Comparison of ENCODE assay signal across 28 mouse cellular contexts in the genomic region with DNA sequence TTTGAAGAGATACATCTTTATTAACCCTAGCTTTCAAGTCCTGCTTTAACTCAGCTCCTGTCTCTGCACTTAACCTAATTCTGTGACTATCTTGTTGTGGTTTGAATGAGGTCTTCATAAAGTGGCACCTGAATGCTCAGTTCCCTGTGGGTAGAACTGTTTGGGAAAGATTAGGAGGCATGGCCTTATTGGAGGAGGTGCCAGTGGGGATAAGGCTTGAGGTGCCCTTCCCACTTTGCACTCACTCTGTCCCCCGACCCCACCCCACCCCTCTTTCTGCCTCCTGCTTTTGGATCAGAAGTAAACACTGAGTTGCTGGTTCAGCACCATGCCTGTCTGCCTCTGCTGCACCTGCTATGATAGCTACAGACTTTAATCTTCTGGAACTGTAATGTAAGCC. TPM values are rescaled to one million over a fixed set of nuclear protein-coding genes. Genes with fewer than 3 reads are reported as not detected.
A peak's percentile ranks its signal among the peaks of the same experiment; 100 is the strongest.
DNase-seq lines count a peak whose midpoint lies in the region; ATAC-seq lines count a peak whose summit lies in the region.
"Had no signal": no experiment of that assay in that cellular context is flagged by ENCODE, and none has a peak within 500 bp of the region (broad histone marks: within the 10 kb centered on the region; RNA-seq: fewer than 3 reads in every experiment).

No protein-coding gene starts in this region.

- no peak for DNase-seq in liver, embryonic 11.5 days (ENCODE audit: low spot score)
- DNase-seq in liver: no peak
- no peak for DNase-seq in right cerebral cortex, postnatal 4 days
- no peak for DNase-seq in cerebellum, postnatal 36 days
- DNase-seq: adrenal gland, adult 2 months; adrenal gland, postnatal 14 days; cerebellum, adult 11 months; cerebellum, adult 2 months; cerebellum, adult 9-11 months; cerebellum, postnatal 25 days; embryo, embryonic 11 days; gastrocnemius, postnatal 25 days; heart, adult 18-20 months; heart, postnatal 10 days; heart, postnatal 36 days had no signal

- H3K9ac ChIP-seq in liver, embryonic 11.5 days (ENCODE audit: low read depth, low read length): no peak overlapping the region
- no peak overlapping the region for H3K9ac ChIP-seq in liver, embryonic 15.5 days
- H3K9ac ChIP-seq: embryonic facial prominence, embryonic 13.5 days; forebrain, embryonic 12.5 days; forebrain, embryonic 15.5 days; heart, embryonic 12.5 days; heart, embryonic 15.5 days; hindbrain, embryonic 14.5 days had no signal

- no peaks in the 10 kb centered on the region for H3K9me3 ChIP-seq in liver, embryonic 11.5 days (ENCODE audit: control insufficient read depth, low read length)
- H3K9me3 ChIP-seq in liver, embryonic 15.5 days (replicated peaks): no peaks in the 10 kb centered on the region
- H3K9me3 ChIP-seq: embryonic facial prominence, embryonic 10.5 days; embryonic facial prominence, embryonic 13.5 days; forebrain, embryonic 12.5 days; forebrain, embryonic 15.5 days; G1E; heart, embryonic 12.5 days; heart, embryonic 15.5 days had no signal

- peak; percentile 75 for ATAC-seq in liver, embryonic 11.5 days (replicated peaks; ENCODE audit: low FRiP score)
- peak; percentile 49; the same call in 1 of the 2 replicates for ATAC-seq in liver, embryonic 15.5 days (ENCODE audit: insufficient read depth)
- peak; percentile 50 for ATAC-seq in megakaryocyte progenitor cell, adult 5-6 weeks (replicated peaks; ENCODE audit: poor library complexity)
- ATAC-seq in CD4-positive, CD25-positive, alpha-beta regulatory T cell, adult 4 months: no peak
- ATAC-seq: forebrain, embryonic 15.5 days had no signal

- no peak overlapping the region for H3K4me3 ChIP-seq in liver, embryonic 11.5 days (ENCODE audit: low read depth, low read length)
- no peak overlapping the region for H3K4me3 ChIP-seq in liver, embryonic 15.5 days (replicated peaks)
- H3K4me3 ChIP-seq: embryonic facial prominence, embryonic 10.5 days; embryonic facial prominence, embryonic 13.5 days; erythroblast, embryonic 14.5 days; forebrain, embryonic 12.5 days; forebrain, embryonic 15.5 days; heart, embryonic 12.5 days; heart, embryonic 15.5 days had no signal

- no peaks in the 10 kb centered on the region for H3K27me3 ChIP-seq in liver, embryonic 11.5 days (replicated peaks; ENCODE audit: control insufficient read depth, insufficient read depth, low read length)
- H3K27me3 ChIP-seq in liver, embryonic 15.5 days: no peaks in the 10 kb centered on the region
- H3K27me3 ChIP-seq: CH12.LX; embryonic facial prominence, embryonic 13.5 days; forebrain, embryonic 12.5 days; forebrain, embryonic 15.5 days; heart, embryonic 12.5 days; heart, embryonic 15.5 days had no signal

- no peaks in the 10 kb centered on the region for H3K4me1 ChIP-seq in liver, embryonic 11.5 days (replicated peaks; ENCODE audit: control insufficient read depth, insufficient read depth, low read length)
- no peaks in the 10 kb centered on the region for H3K4me1 ChIP-seq in liver, embryonic 15.5 days (replicated peaks)
- H3K4me1 ChIP-seq: embryonic facial prominence, embryonic 10.5 days; forebrain, embryonic 12.5 days; forebrain, embryonic 15.5 days; heart, embryonic 12.5 days; heart, embryonic 15.5 days had no signal

- no peak overlapping the region for H3K4me2 ChIP-seq in liver, embryonic 11.5 days
- no peak overlapping the region for H3K4me2 ChIP-seq in liver, embryonic 15.5 days
- H3K4me2 ChIP-seq: embryonic facial prominence, embryonic 13.5 days; forebrain, embryonic 12.5 days; forebrain, embryonic 15.5 days; heart, embryonic 12.5 days; heart, embryonic 15.5 days; hindbrain, embryonic 14.5 days had no signal

- H3K27ac ChIP-seq in liver, embryonic 11.5 days (ENCODE audit: low read depth, low read length): no peak overlapping the region
- no peak overlapping the region for H3K27ac ChIP-seq in liver, embryonic 15.5 days (replicated peaks)
- H3K27ac ChIP-seq: embryonic facial prominence, embryonic 10.5 days; embryonic facial prominence, embryonic 13.5 days; forebrain, embryonic 12.5 days; forebrain, embryonic 15.5 days; heart, embryonic 15.5 days; hindbrain, embryonic 14.5 days had no signal

- peaks cover 3% of the 10 kb centered on the region; the same call in 1 of the 2 replicates for H3K36me3 ChIP-seq in liver, embryonic 11.5 days (ENCODE audit: control insufficient read depth, insufficient read depth, low read length)
- peaks cover 44% of the 10 kb centered on the region for H3K36me3 ChIP-seq in liver, embryonic 15.5 days (replicated peaks)

- WGBS in liver, embryonic 11.5 days: 60% methylated on average over 1 of the region's 1 CpGs
- 25% methylated on average over 1 of the region's 1 CpGs for WGBS in liver, embryonic 15.5 days (ENCODE audit: insufficient replicate concordance)

RNA-seq across cellular contexts. Expression of a gene that starts 29.7 kb away (rescaled TPM):
- 14.1 and 15.5 TPM in 2 replicates for polyA plus RNA-seq in liver, embryonic 11.5 days (2014; fragmentation: Nextera tagmentation; extraction: Ambion mirVana)
- polyA plus RNA-seq in liver, embryonic 15.5 days (2015; fragmentation: Nextera tagmentation; extraction: Ambion mirVana): 7.3 and 7.5 TPM in 2 replicates
- total RNA-seq in megakaryocyte progenitor cell, adult 5-6 weeks (2015): 11.1 and 11.9 TPM in 2 replicates
- total RNA-seq in megakaryocyte progenitor cell, adult 5-6 weeks (2017): 15.7 TPM in 2 replicates
- 1 to 10 TPM; 6.8 to 7.8 TPM for polyA plus RNA-seq in CD4-positive, CD25-positive, alpha-beta regulatory T cell, adult 4 months (2017; shearing (Covaris generic))

RNA-seq across cellular contexts. Expression of a gene that starts 29.8 kb away (rescaled TPM):
- polyA plus RNA-seq in liver, embryonic 11.5 days (2014; fragmentation: Nextera tagmentation; extraction: Ambion mirVana): 25.7 and 29.2 TPM in 2 replicates
- polyA plus RNA-seq in liver, embryonic 15.5 days (2015; fragmentation: Nextera tagmentation; extraction: Ambion mirVana): 14.7 and 16.1 TPM in 2 replicates
- total RNA-seq in megakaryocyte progenitor cell, adult 5-6 weeks (2015): 31.1 and 37.3 TPM in 2 replicates
- 21.2 and 25.6 TPM in 2 replicates for total RNA-seq in megakaryocyte progenitor cell, adult 5-6 weeks (2017)
- 10 to 100 TPM; 11.2 to 16.2 TPM for polyA plus RNA-seq in CD4-positive, CD25-positive, alpha-beta regulatory T cell, adult 4 months (2017; shearing (Covaris generic))
